Mouse (Mus musculus): ENCODE measurements around the gene Tub. TPM values are rescaled to one million over a fixed set of nuclear protein-coding genes. Genes with fewer than 3 reads are reported as not detected.
A peak's percentile ranks its signal among the peaks of the same experiment; 100 is the strongest.

Gene Tub
- total RNA-seq, 4 experiments from 2014 or later = 0.08 to 0.28 (median 0.18) TPM

- DNase-seq (ENCODE audit: low spot score) = no peak
Measured at GRCm38 (mm10) chr7:109029961-109030465, 79.9 kb downstream of the Tub start.

- DNase-seq (ENCODE audit: low spot score) = no peak
Measured at GRCm38 (mm10) chr7:109031331-109031730, 81.2 kb downstream of the Tub start.

- no peak for DNase-seq (ENCODE audit: low spot score)
Measured at GRCm38 (mm10) chr7:109032054-109032453, 81.9 kb downstream of the Tub start.

GRCm38 (mm10) chr7:109038121-109038735 lies 88.1 kb downstream of the Tub start:
- no peak for DNase-seq (ENCODE audit: low spot score)

GRCm38 (mm10) chr7:109038987-109039386 lies 88.8 kb downstream of the Tub start:
- no peak for DNase-seq (ENCODE audit: low spot score)

GRCm38 (mm10) chr7:109039445-109039844 lies 89.3 kb downstream of the Tub start:
- no peak for DNase-seq (ENCODE audit: low spot score)

GRCm38 (mm10) chr7:109045876-109046275 lies 95.7 kb downstream of the Tub start:
- no peak for DNase-seq (ENCODE audit: low spot score)

- no peak for DNase-seq (ENCODE audit: low spot score)
Measured at GRCm38 (mm10) chr7:109050831-109051230, 100.7 kb downstream of the Tub start.

GRCm38 (mm10) chr7:109059536-109059935 lies 109.4 kb downstream of the Tub start:
- DNase-seq (ENCODE audit: low spot score) = no peak

GRCm38 (mm10) chr7:109069641-109070040 lies 119.5 kb downstream of the Tub start:
- DNase-seq (ENCODE audit: low spot score) = no peak

- no peak for DNase-seq (ENCODE audit: low spot score)
Measured at GRCm38 (mm10) chr7:109072326-109072725, 122.2 kb downstream of the Tub start.

- DNase-seq (ENCODE audit: low spot score) = peak; percentile 4
Measured at GRCm38 (mm10) chr7:109082269-109083112, 132.4 kb downstream of the Tub start.

- DNase-seq (ENCODE audit: low spot score) = peak; percentile 40
Measured at GRCm38 (mm10) chr7:109083113-109083812, 133.1 kb downstream of the Tub start, which contains the start of gene Ric3. TSS of gene Ric3 (minus strand) at chr7:109083331.

- DNase-seq (ENCODE audit: low spot score) = no peak
Measured at GRCm38 (mm10) chr7:109083813-109084184, 133.7 kb downstream of the Tub start.

Other genes with a start within 250 kb of the Tub start
- gene Olfr512, start 237.0 kb upstream of the Tub start, total RNA-seq (2022) = not detected
- not detected for gene Olfr513, start 199.4 kb upstream of the Tub start, total RNA-seq (2022)
- gene Olfr514, start 124.3 kb upstream of the Tub start, total RNA-seq (2022) = not detected
- not detected for gene Olfr516, start 99.8 kb upstream of the Tub start, total RNA-seq (2022)
- gene Olfr517, start 78.0 kb upstream of the Tub start, total RNA-seq (2022) = not detected
- gene Olfr518, start 65.3 kb upstream of the Tub start, total RNA-seq (2022) = not detected
- not detected for gene Olfr519, start 55.9 kb upstream of the Tub start, total RNA-seq (2022)
- 10 to 100 TPM; 20.3 to 24.5 (median 21.4) TPM for gene Nlrp10, start 20.2 kb upstream of the Tub start, total RNA-seq (2022)
- 10 to 100 TPM; 81.4 to 89.7 (median 83.2) TPM for gene Eif3f, start 15.9 kb upstream of the Tub start, total RNA-seq (2022)
- gene Ric3, start 133.0 kb downstream of the Tub start, total RNA-seq (2022) = 1 to 10 TPM; 2.1 to 5.0 (median 2.9) TPM
- 1 to 10 TPM; 2.1 to 3.7 (median 3.2) TPM for gene Lmo1, start 224.9 kb downstream of the Tub start, total RNA-seq (2022)

Measured in heart, adult 8-10 months (tissue).